Mouse (Mus musculus) lung, postnatal 0 days (tissue): ENCODE results near the gene Zc3h15. TPM values are rescaled to one million over a fixed set of nuclear protein-coding genes. Genes with fewer than 3 reads are reported as not detected.

ENCODE experiments used
- ATAC-seq: fragments of 200-750 bp; cut with Nextera tagmentation; 2 replicates; pipeline ENCODE4 v1.8.0; 2017; ENCODE audit warnings: moderate library complexity
- DNase-seq: peaks from one replicate; pipeline ENCODE4 v3.0.0-alpha.2; 2016; ENCODE audit warnings: low spot score
- H3K27ac ChIP-seq: fragments of 300-500 bp; sonication (generic); 2 replicates; pipeline ENCODE4 v1.5.1; 2014; ENCODE audit warnings: antibody characterized with exemption, mild to moderate bottlenecking, low read length, mixed read lengths
- H3K27me3 ChIP-seq: fragments of 300-500 bp; sonication (generic); replicated peaks from 2 replicates; pipeline ENCODE4 v1.6.1; 2014; ENCODE audit warnings: low read length, mixed read lengths; ENCODE audit not compliant: insufficient read depth
- H3K36me3 ChIP-seq: fragments of 300-500 bp; sonication (generic); 2 replicates; pipeline ENCODE4 v1.6.1; 2014; ENCODE audit warnings: low read length, mixed read lengths; ENCODE audit not compliant: insufficient read depth
- H3K4me1 ChIP-seq: fragments of 300-500 bp; sonication (generic); 2 replicates; pipeline ENCODE4 v1.6.1; 2014; ENCODE audit warnings: antibody characterized with exemption, low read depth, low read length, mixed read lengths; ENCODE audit not compliant: insufficient read depth
- H3K4me2 ChIP-seq: fragments of 300-500 bp; sonication (generic); replicated peaks from 2 replicates; pipeline ENCODE4 v1.6.1; 2014; ENCODE audit warnings: low read depth, mild to moderate bottlenecking, low read length, moderate library complexity, mixed read lengths
- H3K4me3 ChIP-seq: fragments of 300-500 bp; sonication (generic); 2 replicates; pipeline ENCODE4 v1.5.1; 2014; ENCODE audit warnings: low read depth, low read length
- H3K9ac ChIP-seq: fragments of 300-500 bp; sonication (generic); replicated peaks from 2 replicates; pipeline ENCODE4 v1.6.1; 2014; ENCODE audit warnings: low read depth, mild to moderate bottlenecking
- H3K9me3 ChIP-seq: fragments of 300-500 bp; sonication (generic); 2 replicates; pipeline ENCODE4 v1.6.1; 2016; ENCODE audit warnings: low read length, mixed read lengths
- CTCF ChIP-seq: IDR thresholded peaks from 2 replicates; pipeline ENCODE4 v1.5.1; 2016; ENCODE audit warnings: antibody characterized with exemption, mild to moderate bottlenecking
- EP300 ChIP-seq: IDR thresholded peaks from 2 replicates; pipeline ENCODE4 v1.6.1; 2016; ENCODE audit warnings: antibody characterized with exemption, mild to moderate bottlenecking, control low read depth
- WGBS: fragments of 180-500 bp; shearing (Covaris S2); extraction: QIAGEN DNeasy Blood & Tissue Kit; methylation state at CpG from one replicate; pipeline ENCODE4 v1.1.7; 2014; 5-methylcytosine and 5-hydroxymethylcytosine counted together
- polyA plus RNA-seq: library from polyadenylated mRNA; unstranded; fragments of >200 nt; fragmentation: Nextera tagmentation; extraction: Ambion mirVana; gene quantifications from 2 replicates; pipeline ENCODE4 v1.2.1, GENCODE M21; 2015

Gene Zc3h15
- polyA plus RNA-seq, 1 experiment from 2014 or later = 79.2 TPM

GRCm38 (mm10) chr2:83690372-83690771 lies 46.1 kb downstream of the Zc3h15 start:
- ATAC-seq (no peak), DNase-seq (no peak)
- 65% methylated on average over 2 of the region's 2 CpGs for WGBS
- no peaks in the 10 kb centered on the region for H3K27me3 ChIP-seq
- no peak overlapping the region for H3K27ac ChIP-seq
- H3K9me3 ChIP-seq = no peaks in the 10 kb centered on the region
- H3K4me1 ChIP-seq = no peaks in the 10 kb centered on the region
- no peak overlapping the region for H3K9ac ChIP-seq
- H3K36me3 ChIP-seq = no peaks in the 10 kb centered on the region
- H3K4me3 ChIP-seq = no peak overlapping the region
- TF ChIP-seq EP300 = no peak
- no peak for TF ChIP-seq CTCF
- no peak overlapping the region for H3K4me2 ChIP-seq

GRCm38 (mm10) chr2:83692651-83693545 lies 48.7 kb downstream of the Zc3h15 start:
- no peak for DNase-seq
- H3K4me2 ChIP-seq = no peak overlapping the region
- no peaks in the 10 kb centered on the region for H3K9me3 ChIP-seq
- H3K27ac ChIP-seq = no peak overlapping the region
- H3K27me3 ChIP-seq = no peaks in the 10 kb centered on the region
- no peaks in the 10 kb centered on the region for H3K36me3 ChIP-seq
- H3K4me3 ChIP-seq = no peak overlapping the region
- TF ChIP-seq CTCF (no peak), EP300 (no peak)
- no peak for ATAC-seq
- H3K9ac ChIP-seq = no peak overlapping the region
- WGBS = 37% methylated on average over 10 of the region's 10 CpGs
- no peaks in the 10 kb centered on the region for H3K4me1 ChIP-seq

- no peak overlapping the region for H3K4me2 ChIP-seq
- no peak for ATAC-seq
- WGBS = 74% methylated on average over 7 of the region's 7 CpGs
These were observed 49.8 kb downstream of the Zc3h15 start for GRCm38 (mm10) chr2:83694061-83694460.

GRCm38 (mm10) chr2:83695345-83696247 lies 51.4 kb downstream of the Zc3h15 start:
- 76% methylated on average over 11 of the region's 11 CpGs for WGBS
- TF ChIP-seq CTCF = no peak
- TF ChIP-seq EP300 = no peak
- Histone ChIP-seq H3K9ac (no peak overlapping the region), H3K4me2 (no peak overlapping the region), H3K27me3 (no peaks in the 10 kb centered on the region), H3K4me1 (no peaks in the 10 kb centered on the region), H3K36me3 (no peaks in the 10 kb centered on the region), H3K27ac (no peak overlapping the region), H3K9me3 (no peaks in the 10 kb centered on the region), H3K4me3 (no peak overlapping the region)
- no peak for ATAC-seq
- no peak for DNase-seq

More at GRCm38 (mm10) chr2:83694061-83694460, 49.8 kb downstream of the Zc3h15 start:
- Histone ChIP-seq H3K36me3 (no peaks in the 10 kb centered on the region), H3K4me1 (no peaks in the 10 kb centered on the region), H3K9ac (no peak overlapping the region), H3K27me3 (no peaks in the 10 kb centered on the region), H3K4me3 (no peak overlapping the region), H3K9me3 (no peaks in the 10 kb centered on the region), H3K27ac (no peak overlapping the region)
- DNase-seq = no peak
- no peak for TF ChIP-seq EP300
- no peak for TF ChIP-seq CTCF

- Histone ChIP-seq H3K27ac (no peak overlapping the region), H3K9ac (no peak overlapping the region), H3K4me2 (no peak overlapping the region), H3K27me3 (no peaks in the 10 kb centered on the region), H3K36me3 (no peaks in the 10 kb centered on the region), H3K4me3 (no peak overlapping the region), H3K9me3 (no peaks in the 10 kb centered on the region), H3K4me1 (peaks cover 6% of the 10 kb centered on the region; the same call in 1 of the 2 replicates)
- DNase-seq (no peak), ATAC-seq (no peak)
- WGBS = 69% methylated on average over 1 of the region's 1 CpGs
- TF ChIP-seq EP300 = no peak
- TF ChIP-seq CTCF = peak; percentile 53
These were observed 54.2 kb downstream of the Zc3h15 start for GRCm38 (mm10) chr2:83698484-83698883.

GRCm38 (mm10) chr2:83699324-83699723 lies 55.1 kb downstream of the Zc3h15 start:
- Histone ChIP-seq H3K4me2 (no peak overlapping the region), H3K36me3 (no peaks in the 10 kb centered on the region), H3K9me3 (no peaks in the 10 kb centered on the region), H3K27ac (no peak overlapping the region), H3K27me3 (no peaks in the 10 kb centered on the region), H3K9ac (no peak overlapping the region), H3K4me1 (peaks cover 6% of the 10 kb centered on the region; the same call in 1 of the 2 replicates), H3K4me3 (no peak overlapping the region)
- no peak for TF ChIP-seq EP300
- TF ChIP-seq CTCF = no peak
- DNase-seq = no peak
- 33% methylated on average over 1 of the region's 1 CpGs for WGBS
- no peak for ATAC-seq
